Mouse (Mus musculus) myocyte (in vitro differentiated cells): Measurements from ENCODE around the gene Drc1.

Experiments used
- MAX ChIP-seq: IDR thresholded peaks from one replicate; pipeline ENCODE4 v1.6.1; 2011; ENCODE audit warnings: low read depth, mild to moderate bottlenecking, control low read depth
- POLR2A ChIP-seq: IDR thresholded peaks from one replicate; pipeline ENCODE4 v1.6.1; 2011; ENCODE audit warnings: low read depth, mild to moderate bottlenecking, control low read depth, moderate library complexity; ENCODE audit not compliant: insufficient read length
- TCF12 ChIP-seq: IDR thresholded peaks from one replicate; pipeline ENCODE4 v1.6.1; 2011; ENCODE audit warnings: mild to moderate bottlenecking, control low read depth; ENCODE audit not compliant: poor library complexity, insufficient read depth, severe bottlenecking
- USF1 ChIP-seq: IDR thresholded peaks from one replicate; pipeline ENCODE4 v1.6.1; 2011; ENCODE audit warnings: low read depth, mild to moderate bottlenecking, control low read depth, moderate library complexity

DNA sequence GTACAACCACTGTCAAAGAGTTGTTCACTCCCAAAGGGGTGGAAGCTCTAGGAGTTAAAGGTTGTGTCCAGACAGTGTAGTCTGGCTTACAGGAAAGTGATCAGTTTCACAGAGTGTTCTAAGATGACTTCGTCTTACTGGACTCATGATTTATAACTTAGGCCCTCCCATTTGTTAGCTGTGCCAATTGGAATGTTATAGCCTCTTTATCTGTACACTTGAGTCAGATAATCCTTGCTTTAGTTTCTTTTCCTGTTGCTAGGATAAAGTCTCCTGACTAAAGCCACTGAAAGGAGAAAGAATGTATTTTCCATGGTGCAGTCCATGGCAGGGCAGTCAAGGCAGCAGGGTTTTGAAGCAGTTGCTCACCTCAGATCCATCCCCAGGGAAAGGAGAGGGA is 38.8 kb upstream of the Drc1 start:
- TF ChIP-seq USF1: no peak
- TF ChIP-seq MAX: no peak
- TF ChIP-seq POLR2A: no peak
- no peak for TF ChIP-seq TCF12
